Mouse (Mus musculus) neural tube, embryonic 12.5 days (tissue): ENCODE results near the gene Mbd3. TPM values are rescaled to one million over a fixed set of nuclear protein-coding genes. Genes with fewer than 3 reads are reported as not detected.

Experiments used
- ATAC-seq: fragments of 200-750 bp; cut with Nextera tagmentation; 2 replicates; pipeline ENCODE4 v1.8.0; 2017; ENCODE audit warnings: low read depth, mild to moderate bottlenecking, moderate TSS enrichment, moderate library complexity; ENCODE audit not compliant: low FRiP score
- H3K27ac ChIP-seq: fragments of 300-500 bp; sonication (generic); 2 replicates; pipeline ENCODE4 v1.5.1; 2016
- H3K27me3 ChIP-seq: fragments of 300-500 bp; sonication (generic); replicated peaks from 2 replicates; pipeline ENCODE4 v1.6.1; 2016; ENCODE audit warnings: mild to moderate bottlenecking
- H3K36me3 ChIP-seq: fragments of 300-500 bp; sonication (generic); 2 replicates; pipeline ENCODE4 v1.6.1; 2016; ENCODE audit warnings: mild to moderate bottlenecking
- H3K4me1 ChIP-seq: fragments of 300-500 bp; sonication (generic); 2 replicates; pipeline ENCODE4 v1.6.1; 2016
- H3K4me2 ChIP-seq: fragments of 300-500 bp; sonication (generic); replicated peaks from 2 replicates; pipeline ENCODE4 v1.6.1; 2016; ENCODE audit warnings: mild to moderate bottlenecking
- H3K4me3 ChIP-seq: fragments of 300-500 bp; sonication (generic); 2 replicates; pipeline ENCODE4 v1.5.1; 2016
- H3K9ac ChIP-seq: fragments of 300-500 bp; sonication (generic); 2 replicates; pipeline ENCODE4 v1.6.1; 2016; ENCODE audit warnings: mild to moderate bottlenecking
- H3K9me3 ChIP-seq: fragments of 300-500 bp; sonication (generic); 2 replicates; pipeline ENCODE4 v1.6.1; 2016; ENCODE audit warnings: mild to moderate bottlenecking
- WGBS: fragments of 180-500 bp; shearing (Covaris S2); methylation state at CpG from one replicate; pipeline ENCODE4 v1.1.7; 2016; 5-methylcytosine and 5-hydroxymethylcytosine counted together
- polyA plus RNA-seq: library from polyadenylated mRNA; unstranded; fragments of >200 nt; fragmentation: Nextera tagmentation; extraction: Ambion mirVana; gene quantifications from 2 replicates; pipeline ENCODE4 v1.2.1, GENCODE M21; 2016

Gene Mbd3
- polyA plus RNA-seq, 1 experiment from 2014 or later: 304 TPM

GRCm38 (mm10) chr10:80374063-80374462 is 25.3 kb downstream of the Mbd3 start:
- Histone ChIP-seq H3K9ac (no peak overlapping the region), H3K4me2 (no peak overlapping the region), H3K9me3 (no peaks in the 10 kb centered on the region), H3K36me3 (no peaks in the 10 kb centered on the region), H3K4me1 (0 out of 2 replicates have a peak, but pooled peaks cover 11% of the 10 kb centered on the region), H3K4me3 (no peak overlapping the region), H3K27ac (no peak overlapping the region), H3K27me3 (peaks cover 4% of the 10 kb centered on the region; the same call in 1 of the 2 replicates)
- ATAC-seq: no peak
- WGBS: 14% methylated on average over 6 of the region's 6 CpGs

- H3K4me1 ChIP-seq: 0 out of 2 replicates have a peak, but pooled peaks cover 11% of the 10 kb centered on the region
- WGBS: 85% methylated on average over 6 of the region's 6 CpGs
These were observed 26.6 kb downstream of the Mbd3 start for GRCm38 (mm10) chr10:80372706-80373105.

DNA sequence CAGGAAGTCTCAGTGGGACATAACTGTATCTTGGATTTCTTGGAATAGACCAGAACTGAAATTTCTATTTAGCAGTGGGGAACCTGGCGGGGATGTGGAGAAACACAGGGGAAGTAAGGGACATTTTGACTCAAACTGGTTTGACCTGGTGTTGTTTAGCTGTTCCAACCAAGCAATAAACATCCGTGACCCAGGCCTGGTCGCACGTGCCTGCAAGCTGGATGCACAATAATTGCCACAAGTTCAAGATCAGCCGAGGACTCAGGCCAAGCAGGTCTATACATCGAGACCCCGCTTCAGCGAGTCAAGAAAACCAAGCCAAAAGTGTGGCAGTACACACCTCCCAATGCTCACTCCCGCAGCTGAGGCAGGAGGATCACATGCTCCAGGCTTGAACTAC is 27.4 kb downstream of the Mbd3 start:
- 50% methylated on average over 9 of the region's 9 CpGs for WGBS
- H3K27ac ChIP-seq: no peak overlapping the region
- H3K27me3 ChIP-seq: peaks cover 4% of the 10 kb centered on the region; the same call in 1 of the 2 replicates
- no peaks in the 10 kb centered on the region for H3K9me3 ChIP-seq
- 0 out of 2 replicates have a peak, but pooled peaks cover 11% of the 10 kb centered on the region for H3K4me1 ChIP-seq
- no peak for ATAC-seq
- H3K4me3 ChIP-seq: no peak overlapping the region
- no peaks in the 10 kb centered on the region for H3K36me3 ChIP-seq
- H3K4me2 ChIP-seq: 0 out of 2 replicates have a peak overlapping the region, but pooled peaks have one; percentile 35
- no peak overlapping the region for H3K9ac ChIP-seq

More at GRCm38 (mm10) chr10:80372706-80373105, 26.6 kb downstream of the Mbd3 start:
- no peak overlapping the region for H3K4me3 ChIP-seq
- no peak overlapping the region for H3K9ac ChIP-seq
- no peak overlapping the region for H3K27ac ChIP-seq
- H3K9me3 ChIP-seq: no peaks in the 10 kb centered on the region
- H3K27me3 ChIP-seq: peaks cover 4% of the 10 kb centered on the region; the same call in 1 of the 2 replicates
- no peaks in the 10 kb centered on the region for H3K36me3 ChIP-seq
- ATAC-seq: no peak
- H3K4me2 ChIP-seq: no peak overlapping the region

DNA sequence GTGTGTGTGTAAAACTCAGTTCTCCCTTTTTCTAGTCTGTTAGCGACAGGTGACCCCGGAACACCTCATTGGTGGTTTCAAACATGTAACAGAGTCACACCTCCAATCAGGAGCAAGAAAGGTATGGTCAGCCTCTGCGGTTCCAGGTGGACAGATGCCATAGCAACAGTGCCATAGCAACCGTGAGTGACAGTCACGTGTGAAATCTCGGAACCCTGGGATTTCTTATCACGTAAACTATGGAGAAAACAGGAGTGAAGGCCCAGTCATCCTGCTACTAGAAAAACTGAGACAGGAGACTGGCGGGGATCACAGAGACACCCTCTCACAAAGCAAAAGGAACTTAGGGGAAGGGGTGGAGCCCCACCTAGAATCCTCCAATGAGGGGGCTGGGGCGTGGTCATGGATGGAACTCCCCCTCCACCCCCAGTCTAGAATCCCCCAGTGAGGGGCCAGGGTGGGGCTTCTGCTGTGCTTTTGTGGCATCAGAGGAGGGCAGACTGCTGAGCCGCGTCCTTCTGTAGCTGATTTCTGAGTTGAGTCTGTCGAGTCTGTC is 27.9 kb downstream of the Mbd3 start:
- no peak overlapping the region for H3K9ac ChIP-seq

GRCm38 (mm10) chr10:80369995-80370747 is 29.2 kb downstream of the Mbd3 start:
- peaks cover 4% of the 10 kb centered on the region; the same call in 1 of the 2 replicates for H3K27me3 ChIP-seq
- ATAC-seq: no peak

More for the DNA sequence above, 27.9 kb downstream of the Mbd3 start:
- Histone ChIP-seq H3K27me3 (peaks cover 4% of the 10 kb centered on the region; the same call in 1 of the 2 replicates), H3K9me3 (no peaks in the 10 kb centered on the region), H3K27ac (no peak overlapping the region), H3K36me3 (no peaks in the 10 kb centered on the region), H3K4me2 (peak overlapping the region; percentile 35; the same call in 1 of the 2 replicates), H3K4me3 (no peak overlapping the region), H3K4me1 (0 out of 2 replicates have a peak, but pooled peaks cover 11% of the 10 kb centered on the region)
- WGBS: 3% methylated on average over 12 of the region's 12 CpGs
- peak; percentile 68; the same call in 1 of the 2 replicates for ATAC-seq

GRCm38 (mm10) chr10:80368392-80368791 is 31.0 kb downstream of the Mbd3 start:
- no peak for ATAC-seq
- WGBS: 92% methylated on average over 6 of the region's 6 CpGs
- peaks cover 15% of the 10 kb centered on the region; the same call in 1 of the 2 replicates for H3K27me3 ChIP-seq

More at GRCm38 (mm10) chr10:80369995-80370747, 29.2 kb downstream of the Mbd3 start:
- Histone ChIP-seq H3K9ac (no peak overlapping the region), H3K4me1 (0 out of 2 replicates have a peak, but pooled peaks cover 11% of the 10 kb centered on the region), H3K27ac (no peak overlapping the region), H3K4me2 (no peak overlapping the region), H3K36me3 (no peaks in the 10 kb centered on the region), H3K9me3 (no peaks in the 10 kb centered on the region), H3K4me3 (no peak overlapping the region)
- 80% methylated on average over 21 of the region's 21 CpGs for WGBS

DNA sequence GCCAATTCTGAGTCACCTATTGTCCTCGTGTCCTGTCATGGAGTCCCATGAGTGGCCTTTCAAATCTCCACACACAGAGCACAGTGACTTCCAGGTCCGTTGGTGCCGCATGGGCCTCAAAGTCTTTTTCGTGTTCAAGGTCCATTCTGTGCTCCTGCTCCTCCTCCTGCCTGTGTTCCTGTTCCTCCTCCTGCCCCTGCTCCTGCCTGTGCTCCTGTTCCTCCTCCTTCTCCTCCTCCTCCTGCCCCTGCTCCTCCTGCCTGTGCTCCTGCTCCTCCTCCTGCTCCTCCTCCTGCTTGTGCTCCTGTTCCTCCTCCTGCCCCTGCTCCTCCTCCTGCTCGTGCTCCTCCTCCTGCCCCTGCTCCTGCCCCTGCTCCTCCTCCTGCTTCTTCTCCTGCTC is 31.4 kb downstream of the Mbd3 start:
- H3K4me1 ChIP-seq: 0 out of 2 replicates have a peak, but pooled peaks cover 11% of the 10 kb centered on the region
- no peak overlapping the region for H3K4me2 ChIP-seq
- no peaks in the 10 kb centered on the region for H3K9me3 ChIP-seq
- no peak for ATAC-seq
- peaks cover 16% of the 10 kb centered on the region for H3K27me3 ChIP-seq
- no peak overlapping the region for H3K9ac ChIP-seq
- WGBS: 59% methylated on average over 5 of the region's 5 CpGs
- H3K27ac ChIP-seq: no peak overlapping the region
- no peak overlapping the region for H3K4me3 ChIP-seq
- no peaks in the 10 kb centered on the region for H3K36me3 ChIP-seq

More at GRCm38 (mm10) chr10:80368392-80368791, 31.0 kb downstream of the Mbd3 start:
- 0 out of 2 replicates have a peak, but pooled peaks cover 11% of the 10 kb centered on the region for H3K4me1 ChIP-seq
- no peaks in the 10 kb centered on the region for H3K9me3 ChIP-seq
- H3K27ac ChIP-seq: no peak overlapping the region
- H3K4me2 ChIP-seq: no peak overlapping the region
- H3K9ac ChIP-seq: no peak overlapping the region
- no peaks in the 10 kb centered on the region for H3K36me3 ChIP-seq
- no peak overlapping the region for H3K4me3 ChIP-seq

DNA sequence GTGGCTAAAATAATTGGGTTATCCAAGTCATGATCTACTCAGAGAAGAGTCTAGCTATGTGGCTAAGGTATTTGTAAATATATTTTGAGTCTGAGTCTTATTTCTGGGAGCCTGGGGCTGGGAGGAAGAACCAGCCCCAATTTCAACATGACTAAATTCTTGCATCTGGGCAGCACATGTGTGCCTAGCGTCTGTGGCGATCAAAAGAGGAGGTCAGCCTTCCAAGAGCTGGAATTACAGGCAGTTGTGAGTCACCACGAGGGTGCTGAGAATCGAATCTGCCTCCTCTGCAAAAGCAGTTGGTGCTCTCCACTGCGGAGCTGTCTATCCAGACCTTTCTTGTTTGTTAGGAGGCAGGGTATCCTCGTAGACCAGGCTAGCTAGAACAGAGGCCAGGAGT is 33.6 kb downstream of the Mbd3 start:
- WGBS: 67% methylated on average over 6 of the region's 6 CpGs
- Histone ChIP-seq H3K27ac (no peak overlapping the region), H3K4me3 (no peak overlapping the region), H3K36me3 (no peaks in the 10 kb centered on the region), H3K9me3 (0 out of 2 replicates have a peak, but pooled peaks cover 8% of the 10 kb centered on the region), H3K9ac (no peak overlapping the region), H3K4me2 (no peak overlapping the region), H3K27me3 (peaks cover 22% of the 10 kb centered on the region), H3K4me1 (no peaks in the 10 kb centered on the region)
- ATAC-seq: no peak

- 41% methylated on average over 6 of the region's 6 CpGs for WGBS
- no peak for ATAC-seq
- no peaks in the 10 kb centered on the region for H3K36me3 ChIP-seq
- peaks cover 42% of the 10 kb centered on the region for H3K27me3 ChIP-seq
- no peak overlapping the region for H3K4me3 ChIP-seq
- 0 out of 2 replicates have a peak, but pooled peaks cover 8% of the 10 kb centered on the region for H3K9me3 ChIP-seq
- no peak overlapping the region for H3K4me2 ChIP-seq
- H3K27ac ChIP-seq: no peak overlapping the region
- no peaks in the 10 kb centered on the region for H3K4me1 ChIP-seq
- H3K9ac ChIP-seq: no peak overlapping the region
These were observed 35.6 kb downstream of the Mbd3 start for GRCm38 (mm10) chr10:80363734-80364133.

DNA sequence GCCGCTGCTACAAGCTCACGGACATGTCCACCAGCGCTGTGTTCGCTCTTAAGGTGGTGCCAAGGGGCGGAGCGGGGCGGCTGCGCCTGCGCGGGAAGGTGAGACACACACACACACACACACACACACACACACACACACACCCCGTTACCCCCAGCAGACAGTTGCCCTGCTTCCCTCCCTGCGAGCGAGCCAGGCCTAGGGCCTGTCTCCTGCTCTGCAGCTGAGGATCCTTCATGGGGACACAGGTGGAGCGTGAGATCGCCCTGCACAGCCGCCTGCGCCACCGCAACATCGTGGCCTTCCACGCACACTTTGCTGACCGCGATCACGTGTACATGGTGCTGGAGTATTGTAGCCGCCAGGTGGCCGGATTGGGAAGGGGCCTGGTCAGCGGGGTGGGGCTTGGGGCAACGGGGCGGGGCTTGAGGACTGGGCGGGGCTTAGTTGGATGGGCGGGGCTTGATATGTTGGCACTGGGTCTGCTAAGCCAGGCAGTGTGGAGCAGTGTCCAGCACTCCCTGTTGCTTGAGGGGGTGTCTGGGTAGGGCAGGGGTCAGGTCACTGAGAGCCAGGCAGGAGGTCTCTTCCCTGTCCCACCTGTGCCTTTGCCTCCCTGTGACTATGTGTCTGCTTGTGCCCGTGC is 41.2 kb downstream of the Mbd3 start:
- peaks cover 85% of the 10 kb centered on the region for H3K27me3 ChIP-seq
- no peak for ATAC-seq
- H3K4me1 ChIP-seq: peaks cover 13% of the 10 kb centered on the region
- no peak overlapping the region for H3K27ac ChIP-seq
- 7% methylated on average over 31 of the region's 31 CpGs for WGBS
- no peaks in the 10 kb centered on the region for H3K36me3 ChIP-seq
- H3K9ac ChIP-seq: 0 out of 2 replicates have a peak overlapping the region, but pooled peaks have one; percentile 2
- H3K4me3 ChIP-seq: peak overlapping the region; percentile 9; the same call in 1 of the 2 replicates
- H3K4me2 ChIP-seq: peak overlapping the region; percentile 46
- H3K9me3 ChIP-seq: 0 out of 2 replicates have a peak, but pooled peaks cover 8% of the 10 kb centered on the region

- H3K4me3 ChIP-seq: no peak overlapping the region
- H3K27ac ChIP-seq: no peak overlapping the region
- H3K27me3 ChIP-seq: peaks cover 88% of the 10 kb centered on the region
- ATAC-seq: no peak
- peaks cover 13% of the 10 kb centered on the region for H3K4me1 ChIP-seq
- 36% methylated on average over 7 of the region's 7 CpGs for WGBS
- no peak overlapping the region for H3K4me2 ChIP-seq
- H3K9ac ChIP-seq: no peak overlapping the region
- no peaks in the 10 kb centered on the region for H3K36me3 ChIP-seq
- H3K9me3 ChIP-seq: 0 out of 2 replicates have a peak, but pooled peaks cover 2% of the 10 kb centered on the region
These were observed 42.0 kb downstream of the Mbd3 start for GRCm38 (mm10) chr10:80357336-80357735.
